Mouse (Mus musculus) megakaryocyte-erythroid progenitor cell, adult 5-6 weeks (primary cell): ENCODE measurements around the gene Akip1. TPM values are rescaled to one million over a fixed set of nuclear protein-coding genes. Genes with fewer than 3 reads are reported as not detected.

ENCODE experiments used
- ATAC-seq: replicated peaks from 2 replicates; pipeline ENCODE4 v1.8.0; 2016; ENCODE audit warnings: mild to moderate bottlenecking, inconsistent platforms; ENCODE audit not compliant: severe bottlenecking, poor library complexity, low FRiP score, low TSS enrichment
- total RNA-seq, 2 experiments: library from RNA; stranded (forward) in 1 of 2; stranded (reverse) in 1 of 2; fragments of 200-1000, 215-1000 nt in 1 of 2; fragments of >200 nt in 1 of 2; fragmentation: Nextera tagmentation in 1 of 2; gene quantifications; 2 replicates each; pipeline ENCODE4 v1.2.3; 2014 to 2017

Gene Akip1
- total RNA-seq, 2 experiments from 2014 or later = 35.3 to 50.5 TPM

DNA sequence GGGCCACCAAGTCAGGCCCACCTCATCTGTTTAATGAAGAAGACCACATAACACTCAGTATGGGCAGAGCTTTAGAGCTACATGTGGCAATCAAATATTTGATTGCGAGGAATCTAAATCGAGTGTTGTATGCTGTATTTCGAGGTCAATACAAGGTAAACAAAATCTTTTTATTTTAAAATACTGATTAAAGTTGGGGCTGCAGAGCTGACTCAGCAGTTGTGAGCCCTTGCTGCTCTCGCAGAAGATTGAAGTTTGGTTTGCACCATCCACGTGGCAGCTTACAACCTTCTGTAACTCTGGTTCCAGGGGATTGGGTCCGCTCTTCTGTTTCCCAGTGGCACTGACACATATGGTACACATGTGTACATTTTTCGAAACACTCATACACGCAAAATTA is 50.5 kb downstream of the Akip1 start:
- ATAC-seq = no peak

DNA sequence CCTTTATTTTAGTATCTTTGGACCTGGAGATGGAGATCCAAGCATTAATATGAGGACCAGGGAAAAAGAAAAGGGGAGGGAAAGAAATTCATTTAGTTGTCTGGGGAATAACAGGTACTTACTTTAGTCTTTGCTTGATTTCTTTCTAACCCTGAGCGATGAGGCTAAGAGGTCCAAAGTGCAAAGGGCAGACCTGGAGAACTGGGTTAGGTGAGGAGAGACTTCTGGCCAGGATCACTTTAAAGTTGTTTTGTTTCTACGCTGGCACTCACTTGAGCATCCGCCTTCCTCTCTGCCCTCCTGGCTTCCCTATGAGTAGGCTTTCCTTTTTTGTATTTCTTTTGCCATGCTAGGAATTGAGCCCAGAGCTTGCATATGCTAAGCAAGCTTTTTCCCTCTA is 52.8 kb downstream of the Akip1 start:
- ATAC-seq = no peak

Other genes with a start within 250 kb of the Akip1 start
- gene Trim66, start 195.6 kb upstream of the Akip1 start, total RNA-seq (2014; fragmentation: Nextera tagmentation) = not detected in 2 replicates
- not detected in 2 replicates for gene Trim66, start 195.6 kb upstream of the Akip1 start, total RNA-seq (2017)
- gene Rpl27a, start 184.5 kb upstream of the Akip1 start, total RNA-seq (2014; fragmentation: Nextera tagmentation) = 853 and 1,045 TPM in 2 replicates
- 970 and 1,232 TPM in 2 replicates for gene Rpl27a, start 184.5 kb upstream of the Akip1 start, total RNA-seq (2017)
- 8.5 and 16.1 TPM in 2 replicates for gene St5, start 85 bp upstream of the Akip1 start, total RNA-seq (2014; fragmentation: Nextera tagmentation)
- 6.5 and 12.5 TPM in 2 replicates for gene St5, start 85 bp upstream of the Akip1 start, total RNA-seq (2017)
- not detected in 2 replicates for gene BC051019, start 20.2 kb downstream of the Akip1 start, total RNA-seq (2014; fragmentation: Nextera tagmentation)
- not detected in 2 replicates for gene BC051019, start 20.2 kb downstream of the Akip1 start, total RNA-seq (2017)
- gene Ascl3, start 28.0 kb downstream of the Akip1 start, total RNA-seq (2014; fragmentation: Nextera tagmentation) = not detected in 2 replicates
- gene Ascl3, start 28.0 kb downstream of the Akip1 start, total RNA-seq (2017) = 2.1 TPM in 1 of 2 replicates, not detected in the other
- gene Tmem9b, start 49.2 kb downstream of the Akip1 start, total RNA-seq (2014; fragmentation: Nextera tagmentation) = 24.3 and 26.4 TPM in 2 replicates
- 16.2 and 24.6 TPM in 2 replicates for gene Tmem9b, start 49.2 kb downstream of the Akip1 start, total RNA-seq (2017)
- not detected in 2 replicates for gene Nrip3, start 78.3 kb downstream of the Akip1 start, total RNA-seq (2014; fragmentation: Nextera tagmentation)
- not detected in 2 replicates for gene Nrip3, start 78.3 kb downstream of the Akip1 start, total RNA-seq (2017)
- gene Scube2, start 162.0 kb downstream of the Akip1 start, total RNA-seq (2014; fragmentation: Nextera tagmentation) = not detected in 2 replicates
- gene Scube2, start 162.0 kb downstream of the Akip1 start, total RNA-seq (2017) = not detected in 2 replicates